Mouse (Mus musculus) yolk sac, embryonic 10.5 days (tissue): ENCODE results near the gene Kif16b.
"Not testable (repeated sequence)": the region's sequence is repeated elsewhere in the genome, so short reads cannot be mapped to it uniquely, and the experiment has no call there.

Source experiments
- DNase-seq: peaks from one replicate; pipeline ENCODE4 v3.0.0-alpha.2; 2017; ENCODE audit warnings: low spot score

Gene Kif16b

GRCm38 (mm10) chr2:142590284-142590724 is 311.0 kb downstream of the Kif16b start:
- no peak for DNase-seq

- DNase-seq = no peak
Observed at GRCm38 (mm10) chr2:142589403-142590283, 311.7 kb downstream of the Kif16b start.

- no peak for DNase-seq
Observed at GRCm38 (mm10) chr2:142585845-142586244, 315.5 kb downstream of the Kif16b start.

GRCm38 (mm10) chr2:142584851-142585737 is 316.2 kb downstream of the Kif16b start:
- DNase-seq = no peak

- no peak for DNase-seq
Observed at GRCm38 (mm10) chr2:142580449-142580848, 320.9 kb downstream of the Kif16b start.

GRCm38 (mm10) chr2:142577414-142577813 is 323.9 kb downstream of the Kif16b start:
- DNase-seq = not testable (repeated sequence)

GRCm38 (mm10) chr2:142569771-142570170 is 331.6 kb downstream of the Kif16b start:
- DNase-seq = no peak
